Mouse (Mus musculus): ENCODE measurements around the gene Phactr3.

Phactr3 gene

GRCm38 (mm10) chr2:178219454-178220147, 100.8 kb downstream of the Phactr3 start:
- ChIA-PET POLR2A (interaction anchor here in 1 of 4 experiments (0.9 kb wide), 1 partner anchor 12 kb away, joined by 3 read pairs; no protein-coding TSS in a partner anchor), CTCF (interaction anchor here in 2 of 4 experiments (0.6 to 0.8 kb wide), 2 partner anchors 11 to 12 kb away, joined by 3 to 7 read pairs; no protein-coding TSS in a partner anchor)

GRCm38 (mm10) chr2:178220148-178220717, 101.5 kb downstream of the Phactr3 start:
- ChIA-PET POLR2A (no interaction called here), CTCF (interaction anchor here in 1 of 4 experiments (0.7 kb wide), 1 partner anchor 67 kb away, joined by 3 read pairs; no protein-coding TSS in a partner anchor)

- ChIA-PET POLR2A (no interaction called here), CTCF (interaction anchor here in 1 of 4 experiments (0.7 kb wide), 1 partner anchor 66 kb away, joined by 3 read pairs; no protein-coding TSS in a partner anchor)
Measured at GRCm38 (mm10) chr2:178221003-178221402, 102.2 kb downstream of the Phactr3 start.

GRCm38 (mm10) chr2:178229231-178229630, 110.5 kb downstream of the Phactr3 start:
- ChIA-PET POLR2A (no interaction called here), CTCF (interaction anchor here in 1 of 4 experiments (0.5 to 1.3 kb wide), 2 partner anchors 12 to 21 kb away, joined by 3 read pairs; no protein-coding TSS in a partner anchor)

GRCm38 (mm10) chr2:178233487-178233886, 114.7 kb downstream of the Phactr3 start:
- ChIA-PET CTCF (interaction anchor here in 2 of 4 experiments (0.6 to 0.7 kb wide), 3 partner anchors 31 to 398 kb away, joined by 3 to 5 read pairs (median 4); no protein-coding TSS in a partner anchor), POLR2A (no interaction called here)

- POLR2A ChIA-PET: no interaction called here
- CTCF ChIA-PET: no interaction called here
Measured at GRCm38 (mm10) chr2:178237056-178237455, 118.3 kb downstream of the Phactr3 start.

- CTCF ChIA-PET: interaction anchor here in 3 of 4 experiments (0.5 to 1.5 kb wide), 6 partner anchors 8 to 105 kb away, joined by 3 to 11 read pairs (median 6); no protein-coding TSS in a partner anchor
- POLR2A ChIA-PET: interaction anchor here in 3 of 4 experiments (0.6 to 1.3 kb wide), 5 partner anchors 8 to 1165 kb away, joined by 3 to 5 read pairs (median 4); partner anchors contain the start of gene Gm14401 (in 1 of the 3)
Measured at GRCm38 (mm10) chr2:178238503-178238902, 119.7 kb downstream of the Phactr3 start.

GRCm38 (mm10) chr2:178240886-178241285, 122.1 kb downstream of the Phactr3 start:
- CTCF ChIA-PET: interaction anchor here in 3 of 4 experiments (0.6 to 1.6 kb wide), 7 partner anchors 8 to 139 kb away, joined by 3 to 7 read pairs (median 3); no protein-coding TSS in a partner anchor
- POLR2A ChIA-PET: interaction anchor here in 3 of 4 experiments (0.5 to 1.9 kb wide), 3 partner anchors 33 to 509 kb away, joined by 3 to 7 read pairs (median 3); no protein-coding TSS in a partner anchor

- ChIA-PET POLR2A (interaction anchor here in 2 of 4 experiments (0.5 to 1.9 kb wide), 2 partner anchors 33 to 509 kb away, joined by 3 to 7 read pairs; no protein-coding TSS in a partner anchor), CTCF (interaction anchor here in 3 of 4 experiments (0.6 to 1.6 kb wide), 6 partner anchors 11 to 140 kb away, joined by 3 to 7 read pairs (median 4); no protein-coding TSS in a partner anchor)
Measured at GRCm38 (mm10) chr2:178241374-178241773, 122.6 kb downstream of the Phactr3 start.

GRCm38 (mm10) chr2:178242996-178243395, 124.2 kb downstream of the Phactr3 start:
- CTCF ChIA-PET: no interaction called here
- POLR2A ChIA-PET: interaction anchor here in 1 of 4 experiments (0.8 kb wide), 1 partner anchor 9 kb away, joined by 3 read pairs; no protein-coding TSS in a partner anchor

- ChIA-PET POLR2A (interaction anchor here in 1 of 4 experiments (1.0 to 1.3 kb wide), 2 partner anchors 69 to 143 kb away, joined by 3 to 4 read pairs; no protein-coding TSS in a partner anchor), CTCF (interaction anchor here in 1 of 4 experiments (1.3 kb wide), 1 partner anchor 19 kb away, joined by 4 read pairs; no protein-coding TSS in a partner anchor)
Measured at GRCm38 (mm10) chr2:178244866-178245265, 126.1 kb downstream of the Phactr3 start.

GRCm38 (mm10) chr2:178245841-178246240, 127.1 kb downstream of the Phactr3 start:
- POLR2A ChIA-PET: interaction anchor here in 2 of 4 experiments (1.5 to 1.7 kb wide), 3 partner anchors 8 to 110 kb away, joined by 3 to 5 read pairs (median 4); no protein-coding TSS in a partner anchor
- CTCF ChIA-PET: interaction anchor here (0.5 to 3.0 kb wide), 25 partner anchors 8 to 246 kb away, joined by 3 to 43 read pairs (median 7); partner anchors contain the start of gene Sycp2 (in 1 of the 4)

GRCm38 (mm10) chr2:178246767-178247166, 128.0 kb downstream of the Phactr3 start:
- ChIA-PET POLR2A (interaction anchor here in 3 of 4 experiments (0.6 to 1.7 kb wide), 8 partner anchors 8 to 145 kb away, joined by 3 to 5 read pairs (median 3); no protein-coding TSS in a partner anchor), CTCF (interaction anchor here (0.6 to 3.0 kb wide), 46 partner anchors 8 to 400 kb away, joined by 3 to 43 read pairs (median 4); partner anchors contain the start of genes Phactr3 (in 1 of the 4) and Sycp2 (in 1 of the 4))

GRCm38 (mm10) chr2:178247274-178247673, 128.5 kb downstream of the Phactr3 start:
- POLR2A ChIA-PET: interaction anchor here in 3 of 4 experiments (0.6 to 1.7 kb wide), 7 partner anchors 9 to 146 kb away, joined by 3 to 5 read pairs (median 3); no protein-coding TSS in a partner anchor

GRCm38 (mm10) chr2:178257117-178257825, 138.5 kb downstream of the Phactr3 start:
- ChIA-PET POLR2A (no interaction called here), CTCF (interaction anchor here in 3 of 4 experiments (0.5 to 3.5 kb wide), 5 partner anchors 10 to 159 kb away, joined by 3 to 18 read pairs (median 4); no protein-coding TSS in a partner anchor)

More at GRCm38 (mm10) chr2:178247274-178247673, 128.5 kb downstream of the Phactr3 start:
- CTCF ChIA-PET: interaction anchor here (0.5 to 3.0 kb wide), 42 partner anchors 9 to 387 kb away, joined by 3 to 43 read pairs (median 6); partner anchors contain the start of gene Phactr3 (in 1 of the 4)

- ChIA-PET CTCF (interaction anchor here in 2 of 4 experiments (1.1 to 3.5 kb wide), 5 partner anchors 11 to 160 kb away, joined by 3 to 18 read pairs (median 4); no protein-coding TSS in a partner anchor), POLR2A (interaction anchor here in 1 of 4 experiments (0.6 kb wide), 1 partner anchor 1755 kb away, joined by 5 read pairs; no protein-coding TSS in a partner anchor)
Measured at GRCm38 (mm10) chr2:178257986-178258555, 139.3 kb downstream of the Phactr3 start.

- POLR2A ChIA-PET: interaction anchor here in 1 of 4 experiments (1.2 kb wide), 1 partner anchor 125 kb away, joined by 3 read pairs; no protein-coding TSS in a partner anchor
- CTCF ChIA-PET: interaction anchor here (0.7 to 5.6 kb wide), 11 partner anchors 14 to 572 kb away, joined by 3 to 104 read pairs (median 15); no protein-coding TSS in a partner anchor
Measured at GRCm38 (mm10) chr2:178263055-178263454, 144.3 kb downstream of the Phactr3 start.

Data from embryonic stem cell, embryonic (primary cell).